Mouse (Mus musculus) kidney, postnatal 0 days (tissue): ENCODE measurements around the gene Cdh4. TPM values are rescaled to one million over a fixed set of nuclear protein-coding genes. Genes with fewer than 3 reads are reported as not detected.

Experiments used
- ATAC-seq: fragments of 200-750 bp; cut with Nextera tagmentation; replicated peaks from 2 replicates; pipeline ENCODE4 v1.8.0; 2017; ENCODE audit warnings: low read depth, moderate number of reproducible peaks, moderate TSS enrichment, moderate library complexity; ENCODE audit not compliant: low FRiP score
- DNase-seq: peaks from one replicate; pipeline ENCODE4 v3.0.0-alpha.2; 2016; ENCODE audit warnings: low spot score
- H3K27ac ChIP-seq: fragments of 300-500 bp; sonication (generic); 2 replicates; pipeline ENCODE4 v1.5.1; 2014; ENCODE audit warnings: mild to moderate bottlenecking
- H3K27me3 ChIP-seq: fragments of 300-500 bp; sonication (generic); 2 replicates; pipeline ENCODE4 v1.6.1; 2014; ENCODE audit warnings: low read length, mixed read lengths; ENCODE audit not compliant: insufficient read depth
- H3K36me3 ChIP-seq: fragments of 300-500 bp; sonication (generic); 2 replicates; pipeline ENCODE4 v1.6.1; 2014; ENCODE audit warnings: low read length, mixed read lengths; ENCODE audit not compliant: insufficient read depth
- H3K4me1 ChIP-seq: fragments of 300-500 bp; sonication (generic); replicated peaks from 2 replicates; pipeline ENCODE4 v1.6.1; 2014; ENCODE audit warnings: antibody characterized with exemption, low read length, mixed read lengths; ENCODE audit not compliant: insufficient read depth
- H3K4me2 ChIP-seq: fragments of 300-500 bp; sonication (generic); 2 replicates; pipeline ENCODE4 v1.6.1; 2014; ENCODE audit warnings: mild to moderate bottlenecking, low read length, moderate library complexity, mixed read lengths
- H3K4me3 ChIP-seq: fragments of 300-500 bp; sonication (generic); replicated peaks from 2 replicates; pipeline ENCODE4 v1.5.1; 2014; ENCODE audit warnings: low read depth, low read length
- H3K9ac ChIP-seq: fragments of 300-500 bp; sonication (generic); 2 replicates; pipeline ENCODE4 v1.6.1; 2014; ENCODE audit warnings: low read depth, low read length
- H3K9me3 ChIP-seq: fragments of 300-500 bp; sonication (generic); replicated peaks from 2 replicates; pipeline ENCODE4 v1.6.1; 2016; ENCODE audit warnings: low read length, inconsistent platforms, mixed read lengths
- CTCF ChIP-seq: IDR thresholded peaks from 2 replicates; pipeline ENCODE4 v1.5.1; 2016; ENCODE audit warnings: antibody characterized with exemption, low read depth, mild to moderate bottlenecking, moderate library complexity
- WGBS: fragments of 180-500 bp; shearing (Covaris S2); extraction: QIAGEN DNeasy Blood & Tissue Kit; methylation state at CpG from one replicate; pipeline ENCODE4 v1.1.7; 2014; 5-methylcytosine and 5-hydroxymethylcytosine counted together
- polyA plus RNA-seq: library from polyadenylated mRNA; unstranded; fragments of >200 nt; fragmentation: Nextera tagmentation; extraction: Ambion mirVana; gene quantifications from 2 replicates; pipeline ENCODE4 v1.2.1, GENCODE M21; 2015

Gene Cdh4
- polyA plus RNA-seq, 1 experiment from 2014 or later, result 11.5 TPM

DNA sequence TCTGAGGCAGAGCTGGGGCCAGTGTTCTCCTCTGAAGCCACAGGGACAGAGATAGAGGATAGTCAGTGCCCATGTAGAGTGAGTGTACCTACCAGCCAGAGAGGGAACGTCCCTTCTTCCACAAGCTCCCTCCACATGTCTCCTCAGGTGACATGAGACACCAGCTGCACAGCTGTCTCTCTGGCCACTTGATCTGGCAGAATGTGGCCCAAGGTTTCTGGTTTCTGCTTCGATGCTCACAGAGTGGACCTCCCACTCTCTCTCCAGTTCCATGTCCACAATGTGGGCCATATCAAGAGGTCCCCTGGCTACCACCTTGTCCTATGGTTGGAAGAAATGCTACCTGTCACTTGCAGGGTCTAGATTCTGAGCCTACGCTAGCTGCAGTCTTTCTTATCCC, 448.8 kb downstream of the Cdh4 start:
- no peaks in the 10 kb centered on the region for H3K9me3 ChIP-seq
- DNase-seq (peak; percentile 19), ATAC-seq (no peak; the same call in 1 of the 2 replicates)
- no peak overlapping the region for H3K4me2 ChIP-seq
- no peak for TF ChIP-seq CTCF
- no peak overlapping the region for H3K9ac ChIP-seq
- H3K27me3 ChIP-seq, result no peaks in the 10 kb centered on the region
- H3K36me3 ChIP-seq, result no peaks in the 10 kb centered on the region
- H3K4me3 ChIP-seq, result no peak overlapping the region
- WGBS, result 39% methylated on average over 3 of the region's 3 CpGs
- no peaks in the 10 kb centered on the region for H3K4me1 ChIP-seq
- no peak overlapping the region for H3K27ac ChIP-seq

GRCm38 (mm10) chr2:179896949-179897348, 454.7 kb downstream of the Cdh4 start:
- Histone ChIP-seq H3K9me3 (no peaks in the 10 kb centered on the region), H3K36me3 (no peaks in the 10 kb centered on the region), H3K27ac (no peak overlapping the region), H3K4me3 (no peak overlapping the region), H3K9ac (no peak overlapping the region), H3K4me2 (no peak overlapping the region), H3K4me1 (no peaks in the 10 kb centered on the region), H3K27me3 (no peaks in the 10 kb centered on the region)
- ATAC-seq (no peak), DNase-seq (no peak)
- WGBS, result 94% methylated on average over 2 of the region's 2 CpGs
- no peak for TF ChIP-seq CTCF

GRCm38 (mm10) chr2:179912911-179913310, 470.7 kb downstream of the Cdh4 start:
- Histone ChIP-seq H3K36me3 (peaks cover 29% of the 10 kb centered on the region; the same call in 1 of the 2 replicates), H3K4me3 (no peak overlapping the region), H3K9ac (no peak overlapping the region), H3K4me2 (no peak overlapping the region), H3K9me3 (no peaks in the 10 kb centered on the region), H3K27me3 (no peaks in the 10 kb centered on the region), H3K27ac (no peak overlapping the region), H3K4me1 (no peaks in the 10 kb centered on the region)
- ATAC-seq, result 0 out of 2 replicates have a peak, but pooled peaks have one; percentile 30
- no peak for TF ChIP-seq CTCF
- WGBS, result 30% methylated on average over 12 of the region's 12 CpGs
- peak; percentile 64 for DNase-seq

GRCm38 (mm10) chr2:179913349-179913748, 471.1 kb downstream of the Cdh4 start:
- WGBS, result 63% methylated on average over 15 of the region's 15 CpGs
- no peak overlapping the region for H3K9ac ChIP-seq
- H3K4me3 ChIP-seq, result no peak overlapping the region
- H3K4me1 ChIP-seq, result no peaks in the 10 kb centered on the region
- no peaks in the 10 kb centered on the region for H3K27me3 ChIP-seq
- ATAC-seq (no peak), DNase-seq (no peak)
- TF ChIP-seq CTCF, result no peak
- H3K36me3 ChIP-seq, result peaks cover 29% of the 10 kb centered on the region; the same call in 1 of the 2 replicates
- no peak overlapping the region for H3K4me2 ChIP-seq
- H3K9me3 ChIP-seq, result no peaks in the 10 kb centered on the region
- no peak overlapping the region for H3K27ac ChIP-seq

- 55% methylated on average over 2 of the region's 2 CpGs for WGBS
- Histone ChIP-seq H3K9me3 (no peaks in the 10 kb centered on the region), H3K9ac (no peak overlapping the region), H3K27ac (no peak overlapping the region), H3K27me3 (no peaks in the 10 kb centered on the region), H3K4me2 (no peak overlapping the region), H3K4me1 (no peaks in the 10 kb centered on the region), H3K36me3 (peaks cover 32% of the 10 kb centered on the region; the same call in 1 of the 2 replicates), H3K4me3 (no peak overlapping the region)
- ATAC-seq, result no peak
- peak; percentile 62 for TF ChIP-seq CTCF
- DNase-seq, result peak; percentile 10
Measured at GRCm38 (mm10) chr2:179914246-179914645, 472.0 kb downstream of the Cdh4 start.

DNA sequence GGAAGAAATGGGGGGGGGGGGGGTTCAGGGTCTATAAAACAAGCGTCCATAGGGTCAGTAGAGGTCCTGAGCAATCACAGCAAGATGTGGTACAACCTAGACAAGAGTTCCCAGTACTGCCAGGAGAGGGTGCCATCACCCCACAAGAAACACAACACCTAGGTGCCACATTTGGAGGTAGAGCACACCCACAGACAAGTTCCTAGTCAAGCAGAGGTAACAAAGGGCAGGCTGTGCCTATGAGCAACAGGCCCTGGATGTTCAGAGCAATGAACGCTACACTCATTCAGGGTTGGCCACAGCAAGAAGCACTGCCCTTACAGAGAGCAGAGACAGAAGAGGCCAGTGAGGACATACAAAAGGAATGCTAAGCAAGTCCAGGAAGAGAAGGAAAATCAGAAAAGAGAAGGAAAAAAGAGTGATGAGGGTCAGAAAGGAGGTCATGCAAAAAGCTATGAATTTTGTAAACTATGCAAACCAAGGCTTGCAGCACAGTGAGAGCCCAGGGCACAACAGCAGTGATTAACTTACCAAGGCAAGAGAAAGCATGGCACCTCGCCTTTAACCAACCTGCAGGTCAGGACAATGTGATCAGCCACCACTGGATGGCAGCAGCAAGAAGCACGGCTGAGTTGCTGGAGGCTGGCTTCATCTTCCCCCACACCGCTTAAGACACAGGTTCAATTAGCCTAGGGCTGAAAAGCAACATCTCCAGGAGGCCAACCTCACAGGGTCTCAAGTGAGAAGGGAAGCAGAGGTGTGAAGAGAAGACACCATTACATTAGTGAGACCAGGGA, 474.8 kb downstream of the Cdh4 start:
- H3K27me3 ChIP-seq, result no peaks in the 10 kb centered on the region
- DNase-seq (peak; percentile 83), ATAC-seq (peak; percentile 61)
- no peaks in the 10 kb centered on the region for H3K4me1 ChIP-seq
- WGBS, result 22% methylated on average over 5 of the region's 5 CpGs
- H3K36me3 ChIP-seq, result peaks cover 50% of the 10 kb centered on the region
- no peak overlapping the region for H3K4me2 ChIP-seq
- TF ChIP-seq CTCF, result peak; percentile 81
- no peak overlapping the region for H3K9ac ChIP-seq
- no peak overlapping the region for H3K4me3 ChIP-seq
- H3K27ac ChIP-seq, result no peak overlapping the region
- H3K9me3 ChIP-seq, result no peaks in the 10 kb centered on the region

- no peak for TF ChIP-seq CTCF
- H3K27me3 ChIP-seq, result no peaks in the 10 kb centered on the region
- 66% methylated on average over 4 of the region's 4 CpGs for WGBS
- no peaks in the 10 kb centered on the region for H3K9me3 ChIP-seq
- H3K27ac ChIP-seq, result no peak overlapping the region
- H3K4me2 ChIP-seq, result no peak overlapping the region
- H3K36me3 ChIP-seq, result peaks cover 52% of the 10 kb centered on the region
- no peak overlapping the region for H3K9ac ChIP-seq
- ATAC-seq (no peak), DNase-seq (no peak)
- no peak overlapping the region for H3K4me3 ChIP-seq
- no peaks in the 10 kb centered on the region for H3K4me1 ChIP-seq
Measured at GRCm38 (mm10) chr2:179920042-179920441, 477.8 kb downstream of the Cdh4 start.
